Mouse (Mus musculus) macrophage (primary cell): ENCODE results near the gene Adgrl3. TPM values are rescaled to one million over a fixed set of nuclear protein-coding genes. Genes with fewer than 3 reads are reported as not detected.

Source experiments
- H3K27ac ChIP-seq: fragments of 350-480 bp; formaldehyde crosslinking; 2 replicates; pipeline ENCODE4 v1.9.0; 2021
- H3K36me3 ChIP-seq: fragments of 350-480 bp; formaldehyde crosslinking; 2 replicates; pipeline ENCODE4 v1.9.0; 2021; ENCODE audit errors: inconsistent target
- H3K4me3 ChIP-seq: fragments of 350-480 bp; formaldehyde crosslinking; 2 replicates; pipeline ENCODE4 v1.9.0; 2021; ENCODE audit errors: inconsistent target
- H3K79me2 ChIP-seq: fragments of 350-480 bp; formaldehyde crosslinking; 2 replicates; pipeline ENCODE4 v1.9.0; 2021; ENCODE audit errors: inconsistent target
- WGBS: methylation state at CpG from one replicate; pipeline ENCODE4 v1.1.7; 2026; ENCODE audit warnings: inconsistent platforms; ENCODE audit not compliant: missing documents; 5-methylcytosine and 5-hydroxymethylcytosine counted together
- polyA plus RNA-seq: library from polyadenylated mRNA; stranded (reverse); fragments of 250-400 nt; gene quantifications from 3 replicates; pipeline ENCODE4 v1.2.4, GENCODE M21; 2018; ENCODE audit warnings: inconsistent platforms
- total RNA-seq, 78 experiments: library from RNA; depleted of rRNA; stranded (reverse); fragments of 250-400 nt; gene quantifications; 1 replicate in 9 of 78; 2 replicates in 24 of 78; 3 replicates in 43 of 78; 4 replicates in 2 of 78; pipeline ENCODE4 v1.2.4; 2018; ENCODE audit warnings: inconsistent platforms in 56 of 78

The Adgrl3 gene
- total RNA-seq (2018; cell fraction: chromatin; rRNA removed): 1 to 10 TPM in 1 of 26 experiments, not detected in 25; 2.4 TPM
- total RNA-seq (2018; cell fraction: cytosol; rRNA removed): not detected
- total RNA-seq (2018; cell fraction: nucleus; rRNA removed): under 1 TPM in 1 of 26 experiments, not detected in 25; 0.45 TPM
- not detected in 3 replicates for polyA plus RNA-seq

DNA sequence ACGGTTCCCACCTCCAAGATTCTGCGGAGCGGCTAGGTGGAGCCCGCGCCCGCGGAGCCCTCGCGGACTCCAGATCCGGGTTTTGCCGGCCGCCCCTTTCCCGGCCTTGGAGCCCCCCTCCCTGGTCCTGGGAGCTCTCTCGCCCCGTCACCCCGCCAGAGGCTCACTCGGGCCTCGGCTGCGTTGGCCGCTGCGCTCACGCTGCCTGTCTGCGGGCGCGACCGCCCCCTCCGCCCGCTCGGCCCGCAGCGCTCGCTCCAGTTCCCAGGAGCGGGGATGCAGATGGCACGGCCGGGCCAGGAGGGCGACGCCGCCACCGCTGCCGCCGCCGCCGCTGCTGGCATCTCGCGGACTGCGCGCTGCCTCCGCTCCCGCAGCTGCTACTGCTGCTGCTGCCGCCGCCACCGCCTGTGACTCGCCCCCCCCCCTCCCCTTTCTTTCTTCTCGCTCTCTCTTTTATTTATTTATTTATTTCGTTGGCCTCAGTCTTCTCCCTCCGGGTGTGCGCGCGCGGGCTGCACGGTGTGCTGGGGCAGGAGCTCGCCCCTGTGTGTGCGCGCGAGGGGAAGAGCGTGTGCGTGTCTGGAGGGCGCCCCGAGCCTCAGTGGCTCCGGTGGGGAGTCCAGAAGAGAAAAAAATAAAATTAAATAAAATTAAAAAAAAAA, at the start of gene Adgrl3:
Gene Adgrl3, plus strand, starts transcription at position 549 of the 665 bp plus-strand sequence.
- Histone ChIP-seq H3K27ac (no peak within 1 kb of the TSS), H3K4me3 (no peak within 1 kb of the TSS), H3K36me3 (no peaks in the 10 kb centered on the region), H3K79me2 (no peaks in the 10 kb centered on the region)
- WGBS: 2% methylated on average over 55 of the region's 70 CpGs

DNA sequence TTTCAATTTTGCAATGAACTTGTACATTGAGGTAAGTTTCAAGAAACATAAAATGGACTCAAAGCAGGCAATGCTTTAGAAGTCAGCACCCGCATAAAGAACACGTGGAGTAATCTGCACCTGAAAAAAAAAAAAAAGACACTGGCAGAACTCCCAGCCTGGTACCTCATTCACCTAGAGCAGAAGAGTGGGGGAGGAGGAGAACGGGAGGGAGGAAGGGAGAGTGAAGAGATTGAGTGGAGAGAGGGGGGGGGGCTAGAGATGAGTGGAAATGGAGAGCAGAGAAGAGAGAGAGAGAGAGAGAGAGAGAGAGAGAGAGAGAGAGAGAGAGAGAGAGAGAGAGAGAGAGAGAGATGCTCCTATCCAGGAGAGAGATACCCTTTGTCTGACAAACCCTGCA, 772 bp upstream of the Adgrl3 start:
- H3K4me3 ChIP-seq: no peak overlapping the region
- WGBS: 17% methylated on average over 2 of the region's 3 CpGs
- no peak overlapping the region for H3K27ac ChIP-seq
- H3K36me3 ChIP-seq: no peaks in the 10 kb centered on the region
- H3K79me2 ChIP-seq: no peaks in the 10 kb centered on the region

GRCm38 (mm10) chr5:81020281-81021005, 505 bp downstream of the Adgrl3 start:
- Histone ChIP-seq H3K36me3 (no peaks in the 10 kb centered on the region), H3K4me3 (no peak overlapping the region), H3K79me2 (no peaks in the 10 kb centered on the region), H3K27ac (no peak overlapping the region)
- 2% methylated on average over 52 of the region's 67 CpGs for WGBS

DNA sequence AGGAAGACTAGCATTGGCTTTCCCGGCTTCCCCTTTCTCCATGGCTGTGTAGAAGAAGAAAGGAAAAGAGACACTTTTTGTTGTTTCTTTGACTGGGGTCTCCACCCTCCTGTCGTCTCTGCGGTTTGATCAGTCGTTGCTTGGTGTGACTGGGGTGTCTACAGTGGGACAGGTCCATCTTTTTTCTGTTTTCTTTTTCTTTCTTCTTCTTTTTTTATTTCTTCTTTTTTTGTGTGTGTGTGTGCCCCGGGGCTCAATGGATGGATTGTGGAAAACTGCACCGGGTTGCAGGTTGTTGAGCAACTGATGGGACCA, 1.0 kb downstream of the Adgrl3 start:
- Histone ChIP-seq H3K4me3 (no peak overlapping the region), H3K27ac (no peak overlapping the region), H3K36me3 (no peaks in the 10 kb centered on the region), H3K79me2 (no peaks in the 10 kb centered on the region)
- WGBS: 0% methylated on average over 4 of the region's 6 CpGs

DNA sequence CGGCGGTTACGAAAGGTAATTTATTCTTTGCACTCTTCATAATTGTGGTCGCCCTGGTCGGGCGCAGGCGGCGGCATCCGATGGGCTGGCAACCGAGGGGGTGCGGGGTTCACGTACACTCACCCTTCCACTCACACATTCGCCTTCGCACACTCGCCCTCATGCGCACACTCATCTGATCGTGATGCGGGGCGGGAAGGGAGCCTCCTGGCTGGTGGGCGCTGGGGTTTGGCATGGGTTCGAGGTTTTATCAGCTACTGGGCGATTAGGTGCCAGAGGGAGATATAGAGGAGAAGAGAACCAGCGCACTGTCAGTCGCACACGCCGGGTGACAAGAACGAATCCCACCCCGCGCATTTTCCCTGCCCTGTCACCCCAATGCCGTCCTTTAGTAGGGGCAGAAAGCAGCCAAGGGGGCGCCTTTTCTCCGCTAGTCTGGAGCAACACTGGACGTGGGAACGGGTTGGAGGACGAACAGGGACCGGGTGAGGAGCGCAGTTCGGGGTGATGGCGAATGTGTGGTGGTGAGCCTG, 1.5 kb downstream of the Adgrl3 start:
- WGBS: 4% methylated on average over 33 of the region's 39 CpGs
- H3K4me3 ChIP-seq: no peak overlapping the region

DNA sequence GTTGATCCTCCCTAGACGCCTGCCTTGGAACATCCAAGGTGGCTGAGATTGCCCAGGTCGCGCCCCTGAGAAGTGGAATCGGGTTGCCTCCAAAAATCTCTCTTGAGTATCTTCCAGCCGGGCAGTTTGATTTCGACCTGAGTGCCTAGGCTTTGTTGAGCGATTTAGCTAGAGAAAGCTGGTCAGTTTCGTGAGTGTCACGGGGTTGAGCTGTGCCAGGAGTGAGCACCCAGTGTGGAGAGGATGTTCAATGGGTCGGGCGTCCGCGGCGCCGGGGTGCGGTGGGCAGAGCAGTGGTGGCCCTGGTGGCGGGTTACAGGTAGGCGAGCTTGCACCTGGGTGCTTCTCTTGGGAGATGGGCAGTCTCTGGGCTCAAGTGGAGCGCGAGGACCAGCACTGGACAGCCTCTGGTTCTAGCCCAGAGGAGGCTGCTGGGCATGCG, 1.9 kb downstream of the Adgrl3 start:
- H3K79me2 ChIP-seq: no peaks in the 10 kb centered on the region
- no peak overlapping the region for H3K4me3 ChIP-seq
- no peaks in the 10 kb centered on the region for H3K36me3 ChIP-seq
- 3% methylated on average over 21 of the region's 21 CpGs for WGBS
- no peak overlapping the region for H3K27ac ChIP-seq

More for the DNA sequence above, 1.5 kb downstream of the Adgrl3 start:
- no peaks in the 10 kb centered on the region for H3K79me2 ChIP-seq
- H3K27ac ChIP-seq: no peak overlapping the region
- no peaks in the 10 kb centered on the region for H3K36me3 ChIP-seq

GRCm38 (mm10) chr5:81022306-81023071, 2.6 kb downstream of the Adgrl3 start:
- no peak overlapping the region for H3K27ac ChIP-seq
- no peak overlapping the region for H3K4me3 ChIP-seq
- H3K36me3 ChIP-seq: no peaks in the 10 kb centered on the region
- no peaks in the 10 kb centered on the region for H3K79me2 ChIP-seq
- 9% methylated on average over 24 of the region's 24 CpGs for WGBS

DNA sequence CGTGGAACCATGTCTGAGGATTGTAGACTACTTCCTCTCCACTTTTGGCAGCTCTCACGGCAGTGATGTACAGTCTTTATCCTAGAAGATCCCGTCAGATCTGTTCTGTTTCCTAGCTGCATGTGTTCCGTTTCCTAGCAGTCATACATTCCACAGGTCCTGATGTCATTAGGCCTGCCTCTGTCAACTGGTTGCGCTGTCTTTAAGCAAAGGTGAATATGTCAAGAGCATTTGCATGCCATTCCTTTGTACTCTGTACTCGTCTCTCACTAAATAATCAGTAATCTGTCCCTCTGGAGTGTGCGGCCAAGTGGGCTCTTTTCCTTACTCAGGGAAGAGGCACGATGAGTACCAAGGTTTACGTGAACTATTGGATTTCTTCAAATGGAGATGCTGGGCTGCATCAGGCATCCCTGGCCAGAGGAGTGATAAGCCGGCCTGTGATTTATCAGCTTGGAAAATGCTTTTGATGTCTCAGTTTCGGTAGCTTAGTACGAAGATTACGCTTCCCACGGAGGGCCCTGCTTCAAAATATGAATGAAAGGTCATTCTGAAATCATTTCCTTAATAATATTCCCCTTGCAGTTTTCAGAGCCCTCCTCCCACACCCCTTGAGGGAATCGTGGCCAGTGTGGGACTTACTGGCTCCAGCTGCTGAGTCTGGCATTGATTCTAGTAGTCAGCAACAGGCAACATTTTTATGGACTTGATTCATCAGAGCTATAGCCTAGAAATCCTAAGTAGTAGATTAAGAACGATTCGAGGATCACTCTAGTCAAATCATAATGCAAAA, 4.2 kb downstream of the Adgrl3 start:
- Histone ChIP-seq H3K27ac (no peak overlapping the region), H3K36me3 (no peaks in the 10 kb centered on the region), H3K4me3 (no peak overlapping the region), H3K79me2 (no peaks in the 10 kb centered on the region)
- WGBS: 70% methylated on average over 17 of the region's 17 CpGs

- Histone ChIP-seq H3K79me2 (no peaks in the 10 kb centered on the region), H3K27ac (no peak overlapping the region), H3K36me3 (no peaks in the 10 kb centered on the region), H3K4me3 (no peak overlapping the region)
- WGBS: 91% methylated on average over 2 of the region's 2 CpGs
Observed at GRCm38 (mm10) chr5:81028875-81029274, 8.9 kb downstream of the Adgrl3 start.

- H3K4me3 ChIP-seq: no peak overlapping the region
- no peaks in the 10 kb centered on the region for H3K79me2 ChIP-seq
- no peaks in the 10 kb centered on the region for H3K36me3 ChIP-seq
- H3K27ac ChIP-seq: no peak overlapping the region
Observed at GRCm38 (mm10) chr5:81037091-81037490, 17.2 kb downstream of the Adgrl3 start.

DNA sequence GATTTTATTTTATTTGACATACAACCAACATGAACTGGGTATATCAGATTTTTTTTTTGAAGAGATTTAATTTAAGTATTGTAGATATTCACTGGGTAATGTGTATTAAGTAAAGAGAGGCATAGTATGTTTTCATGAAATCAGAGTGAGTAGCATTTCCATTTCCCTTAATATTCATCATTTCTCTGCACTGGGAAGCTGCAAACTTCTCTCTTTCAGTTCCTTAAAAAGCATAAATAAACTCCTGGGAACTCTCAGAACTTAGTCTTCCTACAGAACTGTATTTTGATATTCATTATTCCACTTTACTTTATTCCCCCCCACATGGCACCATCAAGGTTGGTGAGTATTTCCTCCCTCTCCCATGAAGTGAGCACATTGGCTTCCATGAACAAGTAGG, 23.9 kb downstream of the Adgrl3 start:
- Histone ChIP-seq H3K79me2 (no peaks in the 10 kb centered on the region), H3K36me3 (no peaks in the 10 kb centered on the region), H3K27ac (no peak overlapping the region), H3K4me3 (no peak overlapping the region)

DNA sequence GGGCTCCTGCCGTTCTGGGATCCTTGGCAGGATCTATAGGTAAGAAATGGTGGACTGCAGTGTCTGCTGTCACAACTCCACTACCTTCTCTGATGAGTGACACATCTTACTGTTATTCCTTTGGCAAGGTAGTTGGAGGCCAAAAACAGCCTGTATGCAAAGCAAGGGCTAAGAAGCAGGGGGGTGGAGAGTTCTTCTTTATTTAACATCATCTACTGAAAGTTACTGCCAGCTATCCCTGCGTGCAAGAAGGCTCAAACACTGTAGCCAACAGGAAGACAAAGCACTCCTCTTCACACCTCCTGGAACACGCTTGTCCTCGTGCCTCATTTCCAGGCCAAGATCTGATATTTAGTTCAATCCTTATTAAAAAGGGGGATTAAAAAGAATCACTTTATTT, 26.2 kb downstream of the Adgrl3 start:
- no peaks in the 10 kb centered on the region for H3K79me2 ChIP-seq
- H3K36me3 ChIP-seq: no peaks in the 10 kb centered on the region
- WGBS: 94% methylated on average over 4 of the region's 4 CpGs
- H3K27ac ChIP-seq: no peak overlapping the region
- no peak overlapping the region for H3K4me3 ChIP-seq

- no peak overlapping the region for H3K4me3 ChIP-seq
- H3K27ac ChIP-seq: no peak overlapping the region
- 87% methylated on average over 4 of the region's 4 CpGs for WGBS
- H3K36me3 ChIP-seq: no peaks in the 10 kb centered on the region
- no peaks in the 10 kb centered on the region for H3K79me2 ChIP-seq
Observed at GRCm38 (mm10) chr5:81054628-81055027, 34.7 kb downstream of the Adgrl3 start.

- Histone ChIP-seq H3K79me2 (no peaks in the 10 kb centered on the region), H3K36me3 (no peaks in the 10 kb centered on the region), H3K4me3 (no peak overlapping the region), H3K27ac (no peak overlapping the region)
- 95% methylated on average over 2 of the region's 2 CpGs for WGBS
Observed at GRCm38 (mm10) chr5:81055253-81055652, 35.3 kb downstream of the Adgrl3 start.
